Mouse (Mus musculus): ENCODE data around the gene Ppp2r2d.

The Ppp2r2d gene

GRCm38 (mm10) chr7:138928456-138928855 lies 82.6 kb downstream of the Ppp2r2d start:
- DNase-seq = no peak
